Mouse (Mus musculus) CH12.LX (cell line): ENCODE data around the gene Icam5. TPM values are rescaled to one million over a fixed set of nuclear protein-coding genes. Genes with fewer than 3 reads are reported as not detected.

Experiments used
- DNase-seq: peaks from one replicate; pipeline ENCODE4 v3.0.0-alpha.2; 2013; ENCODE audit errors: extremely low read depth
- H3K27ac ChIP-seq: 2 replicates; pipeline ENCODE4 v1.5.1; 2012; ENCODE audit warnings: low read depth, mild to moderate bottlenecking, control low read depth, moderate library complexity; ENCODE audit not compliant: insufficient read depth
- H3K27me3 ChIP-seq: replicated peaks from 2 replicates; pipeline ENCODE3; 2012; ENCODE audit warnings: inconsistent platforms
- H3K36me3 ChIP-seq, 2 experiments: replicated peaks in 1 of 2; 2 replicates each; pipeline versions ENCODE3 to v1.6.1; 2012; ENCODE audit warnings: inconsistent platforms in 1 of 2, low read length in 1 of 2, mild to moderate bottlenecking in 1 of 2, mixed read lengths in 1 of 2, moderate library complexity in 1 of 2; ENCODE audit not compliant: control insufficient read depth in 1 of 2, insufficient read depth in 1 of 2
- H3K4me1 ChIP-seq, 2 experiments: 2 replicates each; pipeline ENCODE4 v1.6.1; 2012; ENCODE audit warnings: inconsistent platforms in 1 of 2, moderate library complexity in 1 of 2; ENCODE audit not compliant: insufficient read depth in 2 of 2, control insufficient read depth in 1 of 2
- H3K4me2 ChIP-seq: 2 replicates; pipeline ENCODE4 v1.6.1; 2012; ENCODE audit warnings: low read depth, mild to moderate bottlenecking, control low read depth; ENCODE audit not compliant: poor library complexity, insufficient read depth, severe bottlenecking
- H3K4me3 ChIP-seq, 3 experiments: fragments of 150-350 bp in 1 of 3; sonication (generic) in 1 of 3; replicated peaks in 1 of 3; 2 replicates each; pipeline versions ENCODE3 to v1.5.1; 2011 to 2012; ENCODE audit warnings: low read depth in 2 of 3, low read length in 2 of 3, mild to moderate bottlenecking in 2 of 3, moderate library complexity in 2 of 3, control low read depth in 1 of 3, improper control_type of control experiment in 1 of 3, inconsistent platforms in 1 of 3, mixed read lengths in 1 of 3; ENCODE audit not compliant: poor library complexity in 1 of 3
- H3K79me2 ChIP-seq: replicated peaks from 2 replicates; pipeline ENCODE4 v1.6.1; 2012; ENCODE audit warnings: mild to moderate bottlenecking, moderate library complexity; ENCODE audit not compliant: control insufficient read depth, poor library complexity, insufficient read depth, severe bottlenecking; ENCODE audit errors: extremely low read depth
- H3K9ac ChIP-seq: 2 replicates; pipeline ENCODE4 v1.6.1; 2012; ENCODE audit warnings: low read depth, mild to moderate bottlenecking, control low read depth, moderate library complexity; ENCODE audit not compliant: insufficient read depth
- H3K9me3 ChIP-seq: replicated peaks from 2 replicates; pipeline ENCODE3; 2012; ENCODE audit warnings: low read length, inconsistent platforms, mixed read lengths
- BHLHE40 ChIP-seq: IDR thresholded peaks from 2 replicates; pipeline ENCODE4 v1.6.1; 2011; ENCODE audit warnings: mild to moderate bottlenecking, low read depth, low read length, improper control_type of control experiment
- CHD1 ChIP-seq: IDR thresholded peaks from 2 replicates; pipeline ENCODE4 v1.6.1; 2012; ENCODE audit warnings: low read depth, low read length, improper control_type of control experiment, inconsistent platforms
- CHD2 ChIP-seq: IDR thresholded peaks from 2 replicates; pipeline ENCODE4 v1.6.1; 2011; ENCODE audit warnings: low read length, improper control_type of control experiment
- CTCF ChIP-seq, 2 experiments: IDR thresholded peaks in 1 of 2; conservative IDR thresholded peaks in 1 of 2; 2 replicates each; pipeline ENCODE4 v1.5.1; 2011 to 2012; ENCODE audit warnings: low read depth in 2 of 2, low read length in 2 of 2, improper control_type of control experiment in 1 of 2, inconsistent platforms in 1 of 2, mild to moderate bottlenecking in 1 of 2, moderate library complexity in 1 of 2
- E2F4 ChIP-seq: IDR thresholded peaks from 2 replicates; pipeline ENCODE4 v1.6.1; 2011; ENCODE audit warnings: low read depth, low read length, improper control_type of control experiment; ENCODE audit not compliant: insufficient replicate concordance
- EP300 ChIP-seq: IDR thresholded peaks from 2 replicates; pipeline ENCODE4 v1.6.1; 2011; ENCODE audit warnings: low read length, improper control_type of control experiment
- GABPA ChIP-seq: IDR thresholded peaks from 2 replicates; pipeline ENCODE4 v1.6.1; 2012; ENCODE audit warnings: low read depth, low read length, improper control_type of control experiment, inconsistent platforms; ENCODE audit not compliant: insufficient replicate concordance
- HCFC1 ChIP-seq: IDR thresholded peaks from 2 replicates; pipeline ENCODE4 v1.6.1; 2012; ENCODE audit warnings: low read depth, mild to moderate bottlenecking, inconsistent platforms, low read length, improper control_type of control experiment
- IRF4 ChIP-seq: IDR thresholded peaks from 2 replicates; pipeline ENCODE4 v1.6.1; 2014; ENCODE audit warnings: low read depth, mild to moderate bottlenecking, inconsistent platforms, low read length, improper control_type of control experiment
- JUND ChIP-seq: conservative IDR thresholded peaks from 2 replicates; pipeline ENCODE4 v1.6.1; 2011; ENCODE audit warnings: low read depth, low read length, improper control_type of control experiment
- MAX ChIP-seq: IDR thresholded peaks from 2 replicates; pipeline ENCODE4 v1.6.1; 2011; ENCODE audit warnings: low read length, improper control_type of control experiment
- MAZ ChIP-seq: IDR thresholded peaks from 2 replicates; pipeline ENCODE4 v1.6.1; 2012; ENCODE audit warnings: low read depth, mild to moderate bottlenecking, inconsistent platforms, low read length, improper control_type of control experiment, moderate library complexity
- MXI1 ChIP-seq: IDR thresholded peaks from 2 replicates; pipeline ENCODE4 v1.6.1; 2011; ENCODE audit warnings: mild to moderate bottlenecking, low read depth, low read length, improper control_type of control experiment
- NELFE ChIP-seq: IDR thresholded peaks from 2 replicates; pipeline ENCODE4 v1.6.1; 2011; ENCODE audit warnings: low read depth, low read length, improper control_type of control experiment
- NRF1 ChIP-seq: IDR thresholded peaks from 2 replicates; pipeline ENCODE4 v1.6.1; 2014; ENCODE audit warnings: low read depth, mild to moderate bottlenecking, inconsistent platforms, low read length, improper control_type of control experiment, moderate library complexity
- RCOR1 ChIP-seq: conservative IDR thresholded peaks from 2 replicates; pipeline ENCODE4 v1.6.1; 2012; ENCODE audit warnings: low read depth, mild to moderate bottlenecking, inconsistent platforms, low read length, improper control_type of control experiment
- SMC3 ChIP-seq: IDR thresholded peaks from 2 replicates; pipeline ENCODE4 v1.6.1; 2011; ENCODE audit warnings: low read depth, low read length, improper control_type of control experiment
- ZMIZ1 ChIP-seq: IDR thresholded peaks from 2 replicates; pipeline ENCODE4 v1.6.1; 2012; ENCODE audit warnings: low read depth, mild to moderate bottlenecking, inconsistent platforms, low read length, improper control_type of control experiment
- dilution Hi-C: fragments of 300-500 bp; cut with MboI; formaldehyde crosslinking; loops from 2 replicates; pipeline ENCODE4 v1.14.3; 2020; ENCODE audit warnings: low sequenced_read_pairs; ENCODE audit not compliant: extremely low pct_unique_long_range_greater_than_20kb, extremely low pct_ligation_motif_present
- in situ Hi-C: fragments of 300-500 bp; cut with MboI; formaldehyde crosslinking; loops from 3 replicates; pipeline ENCODE4 v1.14.3; 2019; ENCODE audit warnings: low sequenced_read_pairs, low pct_ligation_motif_present, low pct_unique_long_range_greater_than_20kb, mixed read lengths
- polyA plus RNA-seq: library from polyadenylated mRNA; unstranded; fragments of >175 nt; gene quantifications from 2 replicates; pipeline ENCODE4 v1.2.1, GENCODE M21; 2012; ENCODE audit warnings: low read depth; ENCODE audit not compliant: insufficient read length
- total RNA-seq, 2 experiments: library from RNA; depleted of rRNA; stranded (reverse); fragments of 300-350 nt in 1 of 2; fragments of >200 nt in 1 of 2; gene quantifications; 2 replicates each; pipeline ENCODE4 v1.2.3; 2012 to 2014

The Icam5 gene
- total and polyA plus RNA-seq, 3 experiments = 0.89 to 4.9 (median 1.6) TPM

GRCm38 (mm10) chr9:21029291-21030054 lies 2.4 kb upstream of the Icam5 start, which contains the start of gene Icam4 (continued):
- no peak for TF ChIP-seq EP300
- 0 out of 2 replicates have a peak, but pooled peaks have one; percentile 22 for TF ChIP-seq E2F4
- peak; percentile 31 for TF ChIP-seq MAX
- TF ChIP-seq MAZ = peak; percentile 50; the same call in 1 of the 2 replicates
- peak; percentile 41; the same call in 1 of the 2 replicates for TF ChIP-seq CHD1
- peak in 1 of 2 experiments; percentile 88; a peak in 2 of 4 replicates for TF ChIP-seq CTCF (conservative IDR thresholded peaks at IDR 0.05 in 1 of 2, IDR thresholded peaks at IDR 0.05 in 1 of 2; ENCODE audit: low read depth in 2 of 2, low read length in 2 of 2)
- TF ChIP-seq ZMIZ1 = peak; percentile 67; the same call in 1 of the 2 replicates
- TF ChIP-seq GABPA = no peak
- 0 out of 2 replicates have a peak, but pooled peaks have one; percentile 21 for TF ChIP-seq RCOR1
- TF ChIP-seq IRF4 = 0 out of 2 replicates have a peak, but pooled peaks have one; percentile 40
- peak; percentile 31 for TF ChIP-seq HCFC1
- TF ChIP-seq, all 38 proteins: peak for 19

GRCm38 (mm10) chr9:21030055-21030600 lies 1.7 kb upstream of the Icam5 start:
- Histone ChIP-seq H3K9me3 (no peaks in the 10 kb centered on the region), H3K36me3 (peaks cover 38 to 42% of the 10 kb centered on the region in 2 experiments), H3K79me2 (peaks cover 7% of the 10 kb centered on the region), H3K4me1 (peaks cover 14 to 57% of the 10 kb centered on the region in 2 experiments), H3K4me3 (peak overlapping the region; percentile 34 to 40 (median 36)), H3K4me2 (peak overlapping the region; percentile 87), H3K9ac (peak overlapping the region; percentile 28; the same call in 1 of the 2 replicates), H3K27me3 (no peaks in the 10 kb centered on the region), H3K27ac (peak overlapping the region; percentile 81)
- no peak for DNase-seq
- TF ChIP-seq BHLHE40 (peak; percentile 40; the same call in 1 of the 2 replicates), JUND (no peak), MXI1 (peak; percentile 19; the same call in 1 of the 2 replicates), SMC3 (no peak), NRF1 (peak; percentile 64), MAZ (no peak), CTCF (conservative IDR thresholded peaks at IDR 0.05 in 1 of 2, IDR thresholded peaks at IDR 0.05 in 1 of 2; ENCODE audit: low read depth in 2 of 2, low read length in 2 of 2) (no peak), HCFC1 (no peak), CHD2 (no peak), NELFE (no peak)
- in situ Hi-C loops (loop anchor here (5.0 kb wide), 1 partner anchor 97 kb away; no protein-coding TSS in a partner anchor), dilution Hi-C loops (no loop called here)
